Mouse (Mus musculus) heart, postnatal 0 days (tissue): Measurements from ENCODE around the gene Csmd2. TPM values are rescaled to one million over a fixed set of nuclear protein-coding genes. Genes with fewer than 3 reads are reported as not detected.

Experiments used
- ATAC-seq: fragments of 200-750 bp; cut with Nextera tagmentation; 2 replicates; pipeline ENCODE4 v1.8.0; 2017; ENCODE audit warnings: low read depth, moderate number of reproducible peaks, moderate library complexity; ENCODE audit not compliant: insufficient read depth
- DNase-seq: peaks from one replicate; pipeline ENCODE4 v3.0.0-alpha.2; 2016; ENCODE audit warnings: low spot score
- H3K27ac ChIP-seq: fragments of 300-500 bp; sonication (generic); 2 replicates; pipeline ENCODE4 v1.5.1; 2014; ENCODE audit warnings: low read depth, mild to moderate bottlenecking
- H3K27me3 ChIP-seq: fragments of 300-500 bp; sonication (generic); 2 replicates; pipeline ENCODE4 v1.6.1; 2014; ENCODE audit warnings: low read length, mixed read lengths; ENCODE audit not compliant: control insufficient read depth, insufficient read depth
- H3K36me3 ChIP-seq: fragments of 300-500 bp; sonication (generic); replicated peaks from 2 replicates; pipeline ENCODE4 v1.6.1; 2014; ENCODE audit warnings: low read length, mixed read lengths; ENCODE audit not compliant: control insufficient read depth, insufficient read depth
- H3K4me1 ChIP-seq: fragments of 300-500 bp; sonication (generic); 2 replicates; pipeline ENCODE4 v1.6.1; 2014; ENCODE audit warnings: antibody characterized with exemption; ENCODE audit not compliant: control insufficient read depth, insufficient read depth
- H3K4me2 ChIP-seq: fragments of 300-500 bp; sonication (generic); 2 replicates; pipeline ENCODE4 v1.6.1; 2014; ENCODE audit warnings: low read depth, mild to moderate bottlenecking, low read length, moderate library complexity
- H3K4me3 ChIP-seq: fragments of 300-500 bp; sonication (generic); 2 replicates; pipeline ENCODE4 v1.5.1; 2014; ENCODE audit warnings: low read depth, low read length
- H3K9ac ChIP-seq: fragments of 300-500 bp; sonication (generic); replicated peaks from 2 replicates; pipeline ENCODE4 v1.6.1; 2014; ENCODE audit warnings: low read depth, low read length, mixed read lengths
- H3K9me3 ChIP-seq: fragments of 300-500 bp; sonication (generic); replicated peaks from 2 replicates; pipeline ENCODE4 v1.6.1; 2016; ENCODE audit warnings: low read length; ENCODE audit not compliant: control insufficient read depth
- CTCF ChIP-seq: IDR thresholded peaks from 2 replicates; pipeline ENCODE4 v1.5.1; 2016; ENCODE audit warnings: antibody characterized with exemption, control low read depth, low read depth
- EP300 ChIP-seq: IDR thresholded peaks from 2 replicates; pipeline ENCODE4 v1.6.1; 2016; ENCODE audit warnings: antibody characterized with exemption, low read depth
- WGBS: fragments of 180-500 bp; shearing (Covaris S2); extraction: QIAGEN DNeasy Blood & Tissue Kit; methylation state at CpG from one replicate; pipeline ENCODE4 v1.1.7; 2014; 5-methylcytosine and 5-hydroxymethylcytosine counted together
- polyA plus RNA-seq: library from polyadenylated mRNA; unstranded; fragments of >200 nt; fragmentation: Nextera tagmentation; extraction: Ambion mirVana; gene quantifications from 2 replicates; pipeline ENCODE4 v1.2.1, GENCODE M21; 2015
- total RNA-seq: library from RNA; depleted of rRNA; stranded (reverse); fragments of >200 nt; gene quantifications from 2 replicates; pipeline ENCODE4 v1.2.3, GENCODE M21; 2014; ENCODE audit warnings: low replicate concordance

Gene Csmd2
- total and polyA plus RNA-seq, 2 experiments from 2014 or later = 0.01 TPM; not detected in 1

DNA sequence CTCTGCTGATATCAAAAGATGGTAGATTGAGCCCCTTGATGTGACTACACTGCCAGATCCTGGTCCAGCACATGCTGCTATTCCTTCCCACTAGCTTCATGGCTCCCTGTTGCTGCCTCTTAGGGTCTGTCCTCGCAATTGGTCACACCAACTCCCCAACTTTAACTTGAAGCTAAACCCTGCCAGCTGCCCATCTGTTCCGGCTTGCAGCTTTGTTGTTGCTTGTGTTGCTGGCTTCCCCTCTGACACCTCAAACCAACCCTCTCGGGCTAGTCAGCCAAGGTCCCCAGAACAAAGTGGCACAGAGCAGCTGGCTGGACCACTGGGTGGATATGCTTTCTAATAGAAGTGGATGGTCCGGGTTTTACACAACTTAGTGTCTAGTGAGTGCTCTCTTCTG lies 339.1 kb downstream of the Csmd2 start:
- no peaks in the 10 kb centered on the region for H3K27me3 ChIP-seq
- H3K9ac ChIP-seq = no peak overlapping the region
- H3K36me3 ChIP-seq = no peaks in the 10 kb centered on the region
- WGBS = 63% methylated on average over 4 of the region's 4 CpGs
- DNase-seq (no peak), ATAC-seq (no peak)
- TF ChIP-seq CTCF = no peak
- TF ChIP-seq EP300 = no peak
- H3K4me3 ChIP-seq = no peak overlapping the region
- H3K4me2 ChIP-seq = no peak overlapping the region
- H3K27ac ChIP-seq = no peak overlapping the region
- H3K9me3 ChIP-seq = no peaks in the 10 kb centered on the region
- no peaks in the 10 kb centered on the region for H3K4me1 ChIP-seq

DNA sequence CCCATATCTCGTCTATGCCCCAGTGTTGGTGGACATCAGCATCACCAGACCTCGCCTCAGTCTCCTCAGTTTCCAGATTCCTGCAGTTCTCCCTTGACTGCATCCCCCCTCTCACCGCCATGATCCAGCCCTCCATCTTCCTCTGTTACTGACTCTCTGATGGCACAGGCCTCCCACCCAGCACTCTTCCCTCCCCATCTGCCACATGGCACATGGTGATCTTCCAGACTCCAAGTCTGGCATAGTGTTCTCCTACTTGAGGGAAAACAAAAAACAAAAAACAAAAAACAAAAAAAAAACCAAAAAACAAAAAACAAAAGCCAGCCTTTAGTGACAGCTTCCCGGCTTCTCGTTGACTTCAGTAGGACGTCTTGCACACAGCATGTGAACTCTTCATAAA lies 339.8 kb downstream of the Csmd2 start:
- H3K27me3 ChIP-seq = no peaks in the 10 kb centered on the region
- no peaks in the 10 kb centered on the region for H3K9me3 ChIP-seq
- H3K4me3 ChIP-seq = no peak overlapping the region
- no peak overlapping the region for H3K4me2 ChIP-seq
- DNase-seq = no peak
- no peaks in the 10 kb centered on the region for H3K4me1 ChIP-seq
- no peaks in the 10 kb centered on the region for H3K36me3 ChIP-seq
- no peak overlapping the region for H3K27ac ChIP-seq
- 65% methylated on average over 6 of the region's 6 CpGs for WGBS
- no peak overlapping the region for H3K9ac ChIP-seq
- TF ChIP-seq EP300 = no peak
- TF ChIP-seq CTCF = no peak
- no peak for ATAC-seq

DNA sequence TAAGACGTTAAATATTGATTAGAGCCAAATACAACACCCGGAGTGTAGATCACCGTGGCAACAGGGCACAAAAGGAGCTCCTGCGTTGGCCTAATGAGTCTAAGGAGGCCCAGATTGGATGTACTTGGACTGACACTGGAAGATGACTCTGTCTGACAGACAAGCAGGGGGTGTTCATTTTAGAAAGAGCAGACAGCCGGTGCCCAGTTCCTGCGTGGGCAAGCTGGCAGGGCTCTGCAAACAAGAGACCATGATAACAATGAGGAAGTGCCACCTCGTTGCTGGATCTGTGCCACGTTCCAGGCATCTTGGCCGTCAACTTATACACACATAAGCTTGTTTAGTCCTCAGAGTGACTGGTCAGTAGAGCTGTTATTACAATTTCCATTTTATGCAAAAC lies 342.9 kb downstream of the Csmd2 start:
- ATAC-seq (no peak), DNase-seq (no peak)
- TF ChIP-seq CTCF (no peak), EP300 (no peak)
- Histone ChIP-seq H3K9me3 (no peaks in the 10 kb centered on the region), H3K27ac (no peak overlapping the region), H3K4me1 (no peaks in the 10 kb centered on the region), H3K4me3 (no peak overlapping the region), H3K36me3 (no peaks in the 10 kb centered on the region), H3K9ac (no peak overlapping the region), H3K4me2 (no peak overlapping the region), H3K27me3 (no peaks in the 10 kb centered on the region; the same call in 1 of the 2 replicates)
- WGBS = 60% methylated on average over 9 of the region's 9 CpGs

DNA sequence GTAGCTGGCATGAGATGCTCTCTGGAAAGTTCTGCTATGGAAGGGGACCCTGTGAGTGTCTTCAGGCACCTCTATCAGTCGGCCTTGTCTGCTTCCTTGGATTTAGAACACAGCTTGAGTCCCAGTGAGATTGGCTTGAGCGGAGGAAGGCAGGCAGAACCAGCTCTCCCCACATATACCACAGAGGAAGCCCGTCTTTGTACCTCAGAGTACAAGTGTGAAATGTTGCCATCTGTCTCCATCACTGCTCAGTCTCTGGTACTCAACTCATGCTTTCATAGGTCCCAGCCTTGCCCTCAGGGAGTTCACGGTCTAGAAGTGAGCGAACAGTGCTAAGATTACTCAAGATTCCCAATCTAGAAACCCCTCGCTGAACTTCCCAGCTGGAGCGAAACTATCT lies 352.8 kb downstream of the Csmd2 start:
- TF ChIP-seq EP300 (no peak), CTCF (no peak)

DNA sequence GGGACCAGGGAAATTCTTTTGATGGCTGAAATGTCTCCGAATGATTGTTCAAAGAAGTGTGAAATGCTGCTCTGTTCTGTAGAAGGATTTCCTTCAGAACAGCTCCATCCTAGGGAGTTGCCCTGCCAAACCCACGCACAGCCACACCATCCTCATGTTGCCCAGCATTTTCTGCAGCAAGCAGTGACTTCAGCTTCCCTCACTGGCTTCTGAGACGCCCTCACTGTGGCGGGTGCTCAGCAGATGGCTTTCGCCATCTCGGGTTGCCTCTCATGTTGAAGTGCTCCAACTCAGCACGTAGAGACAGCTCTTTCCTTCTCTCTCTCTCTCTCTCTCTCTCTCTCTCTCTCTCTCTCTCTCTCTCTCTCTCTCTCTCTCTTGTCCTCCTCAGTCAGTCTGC lies 353.7 kb downstream of the Csmd2 start:
- ATAC-seq = no peak
- Histone ChIP-seq H3K4me1 (no peaks in the 10 kb centered on the region), H3K9me3 (no peaks in the 10 kb centered on the region), H3K27me3 (no peaks in the 10 kb centered on the region), H3K9ac (no peak overlapping the region), H3K4me3 (no peak overlapping the region), H3K4me2 (no peak overlapping the region), H3K36me3 (no peaks in the 10 kb centered on the region), H3K27ac (no peak overlapping the region)
- no peak for DNase-seq
- 46% methylated on average over 7 of the region's 7 CpGs for WGBS
- TF ChIP-seq CTCF (no peak), EP300 (no peak)

More for the DNA sequence above, 352.8 kb downstream of the Csmd2 start:
- Histone ChIP-seq H3K36me3 (no peaks in the 10 kb centered on the region), H3K9ac (no peak overlapping the region), H3K4me1 (no peaks in the 10 kb centered on the region), H3K9me3 (no peaks in the 10 kb centered on the region), H3K27ac (no peak overlapping the region), H3K27me3 (no peaks in the 10 kb centered on the region), H3K4me2 (no peak overlapping the region), H3K4me3 (no peak overlapping the region)
- no peak for ATAC-seq
- no peak for DNase-seq
- 70% methylated on average over 7 of the region's 7 CpGs for WGBS

DNA sequence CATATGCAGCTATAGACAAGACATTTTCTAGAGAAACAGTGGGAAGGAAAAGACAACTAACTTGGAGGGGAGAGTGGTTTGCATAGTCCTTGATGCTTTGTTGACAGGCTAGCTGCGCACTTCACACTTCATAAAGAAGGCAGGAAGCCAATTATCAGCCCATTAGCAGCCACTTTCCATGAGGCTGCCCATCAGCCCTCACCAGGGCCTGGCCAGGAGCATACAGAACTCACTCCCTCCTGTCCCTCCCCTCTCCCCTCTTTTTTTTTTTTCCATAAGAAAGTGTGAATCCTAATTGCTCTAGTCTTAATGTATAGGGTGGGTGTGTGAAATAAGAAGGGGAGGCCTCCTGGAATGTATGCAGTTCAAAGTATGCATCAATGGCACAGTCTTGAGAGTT lies 354.6 kb downstream of the Csmd2 start:
- WGBS = 35% methylated on average over 1 of the region's 1 CpGs
- no peak overlapping the region for H3K9ac ChIP-seq
- H3K27ac ChIP-seq = no peak overlapping the region
- no peaks in the 10 kb centered on the region for H3K36me3 ChIP-seq
- no peak for DNase-seq
- H3K9me3 ChIP-seq = no peaks in the 10 kb centered on the region
- no peak overlapping the region for H3K4me2 ChIP-seq
- H3K27me3 ChIP-seq = no peaks in the 10 kb centered on the region
- TF ChIP-seq CTCF (no peak), EP300 (no peak)
- no peaks in the 10 kb centered on the region for H3K4me1 ChIP-seq
- no peak overlapping the region for H3K4me3 ChIP-seq
- ATAC-seq = no peak
